Mouse (Mus musculus): Measurements from ENCODE around the gene Myo3b.

Myo3b gene

GRCm38 (mm10) chr2:70379341-70379740 is 340.4 kb downstream of the Myo3b start:
- no peak for DNase-seq

- DNase-seq: no peak
Measured at GRCm38 (mm10) chr2:70379939-70380338, 341.0 kb downstream of the Myo3b start.

DNA sequence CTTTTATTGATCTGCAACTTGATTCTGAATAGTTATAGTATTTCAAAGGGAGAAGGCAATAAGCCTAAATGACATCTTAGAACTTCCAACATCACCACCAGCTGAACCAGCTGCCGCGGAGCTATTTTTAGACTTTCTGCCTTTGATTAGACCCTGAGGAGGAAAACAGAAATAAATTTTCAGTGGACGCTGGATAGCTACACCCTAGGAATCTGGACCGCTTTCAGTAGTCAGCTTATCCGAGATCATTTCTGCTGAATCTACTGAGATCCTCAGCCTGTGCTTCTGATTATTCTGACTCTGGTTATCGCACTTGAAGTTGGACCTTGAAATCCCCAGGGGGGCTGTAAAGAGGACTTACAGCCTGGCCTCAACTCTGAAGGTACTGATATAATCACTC is 349.7 kb downstream of the Myo3b start:
- no peak for DNase-seq

DNA sequence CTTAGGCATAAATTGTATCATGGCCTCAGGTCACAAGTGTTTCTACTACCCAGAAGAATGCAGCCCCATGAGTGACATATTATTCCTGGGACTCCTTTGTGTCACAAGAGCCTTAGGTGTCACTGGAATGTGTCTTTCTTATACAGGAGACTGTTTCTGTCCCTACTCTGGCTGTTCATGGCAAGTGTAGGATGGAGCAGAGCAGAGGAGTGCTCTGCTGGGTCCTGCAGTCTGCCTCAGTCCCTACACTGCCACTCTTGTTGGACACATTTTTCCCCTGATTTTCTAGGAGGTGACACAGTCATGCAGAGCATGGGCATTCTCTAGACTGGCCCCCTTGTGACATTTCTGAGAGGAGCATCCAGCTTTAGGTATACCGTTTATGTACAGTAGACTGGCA is 350.2 kb downstream of the Myo3b start:
- no peak for DNase-seq

DNA sequence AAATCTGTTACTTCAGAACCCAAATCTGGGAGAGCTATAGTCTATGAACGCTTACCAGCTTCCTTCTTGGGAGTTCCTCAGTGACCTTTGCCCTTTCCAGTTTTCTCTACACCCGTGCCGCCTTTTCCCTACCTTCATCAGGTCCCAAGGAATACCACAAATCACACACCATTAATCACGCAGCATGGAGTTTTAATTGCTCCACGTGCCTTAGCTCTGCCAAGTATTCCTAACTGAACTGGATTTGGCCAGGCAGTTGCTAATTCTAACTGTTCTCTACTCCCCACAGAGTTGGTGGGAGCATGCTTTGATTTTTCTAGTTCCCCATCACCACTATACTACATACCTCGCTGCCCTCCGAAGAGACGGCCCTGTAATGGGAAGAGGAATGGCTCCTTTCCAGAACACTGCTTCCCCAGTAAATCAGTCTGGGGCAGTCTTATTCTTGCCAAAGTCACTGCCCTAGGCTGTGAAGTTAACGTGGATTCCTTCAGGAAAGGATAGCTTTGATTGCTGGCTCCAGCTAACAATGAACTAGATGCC is 358.9 kb downstream of the Myo3b start:
- peak; percentile 29 for DNase-seq

- peak; percentile 79 for DNase-seq
Measured at GRCm38 (mm10) chr2:70399441-70400115, 360.7 kb downstream of the Myo3b start.

DNA sequence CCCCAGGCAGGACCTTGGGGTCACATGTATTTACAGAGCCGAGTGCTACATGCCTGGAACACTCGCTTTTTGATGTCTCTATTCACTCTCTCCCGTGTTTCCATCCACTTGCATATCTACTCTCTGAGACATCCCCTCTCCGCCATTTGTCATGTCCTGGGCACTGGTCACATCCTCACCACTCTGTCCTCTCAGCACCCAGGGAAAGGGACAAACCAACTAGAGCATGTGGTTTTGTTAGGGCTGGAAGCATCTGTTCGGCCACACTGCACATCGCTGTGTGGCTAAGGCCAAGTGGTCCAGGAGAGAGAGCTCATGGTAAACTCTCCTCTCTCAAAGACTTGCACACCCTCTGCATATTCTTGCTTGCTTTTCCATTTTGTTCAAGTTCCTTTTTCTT is 361.4 kb downstream of the Myo3b start:
- peak; percentile 64 for DNase-seq

GRCm38 (mm10) chr2:70404301-70404700 is 365.4 kb downstream of the Myo3b start:
- DNase-seq: peak; percentile 41

GRCm38 (mm10) chr2:70406846-70407245 is 367.9 kb downstream of the Myo3b start:
- peak; percentile 16 for DNase-seq

DNA sequence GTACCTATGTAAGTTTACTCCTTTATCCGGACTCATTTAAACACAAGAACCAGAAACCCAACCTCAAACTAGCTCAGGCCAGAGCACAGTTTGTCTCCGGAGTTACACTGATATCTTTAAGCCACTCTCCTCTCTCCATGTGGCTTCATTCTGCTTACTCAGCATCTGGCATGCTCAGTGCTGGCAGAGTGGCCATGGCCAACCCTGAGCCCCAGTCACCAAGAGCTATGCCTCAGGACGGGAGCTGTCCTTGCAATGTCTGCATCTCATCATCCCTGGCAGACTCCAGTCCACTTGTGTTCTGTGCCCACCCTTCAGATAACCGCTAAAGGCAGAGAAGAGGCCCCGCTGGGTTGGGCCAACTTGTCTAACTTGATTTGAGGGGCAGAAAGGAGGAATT is 368.8 kb downstream of the Myo3b start:
- peak; percentile 49 for DNase-seq

- DNase-seq: no peak
Measured at GRCm38 (mm10) chr2:70410298-70410885, 371.5 kb downstream of the Myo3b start.

DNA sequence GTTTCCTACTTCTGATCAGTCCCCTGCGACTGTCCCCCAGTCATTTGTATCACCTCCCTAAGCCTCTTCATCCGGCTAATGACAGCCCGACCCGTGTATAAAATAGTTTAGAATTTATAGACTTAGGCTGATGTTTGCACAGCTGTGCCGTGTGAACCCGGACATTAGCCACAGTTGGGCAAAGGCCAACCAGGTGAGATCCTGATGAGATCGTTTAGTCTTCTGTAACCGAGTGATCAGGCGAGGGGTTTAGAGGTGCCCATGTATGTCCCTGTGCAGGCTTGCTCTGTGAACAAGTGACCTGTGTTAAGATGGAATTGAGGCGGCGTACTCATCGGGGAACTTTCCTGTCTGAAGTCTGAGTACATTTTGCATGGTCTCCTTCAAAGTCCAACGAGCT is 373.4 kb downstream of the Myo3b start:
- peak; percentile 49 for DNase-seq

GRCm38 (mm10) chr2:70414386-70414785 is 375.5 kb downstream of the Myo3b start:
- DNase-seq: no peak

DNA sequence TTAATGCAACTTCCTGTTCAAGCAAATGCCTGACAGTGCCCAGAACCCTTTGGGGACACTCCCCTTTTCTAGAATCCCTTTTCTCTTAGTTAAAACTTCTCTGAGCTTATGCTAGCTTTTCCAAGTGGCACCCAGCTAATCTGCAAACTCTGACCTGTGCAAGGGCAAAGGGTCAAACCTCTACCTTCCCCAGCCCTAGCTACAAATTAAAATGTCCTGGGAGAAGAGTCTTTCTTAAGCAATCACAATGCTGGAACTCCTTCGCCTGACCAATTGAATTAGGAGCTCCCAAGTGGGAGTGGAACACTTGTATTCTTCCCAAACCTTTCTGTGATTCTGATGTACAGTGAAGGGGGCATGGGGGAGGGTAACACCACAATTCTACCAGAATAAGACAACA is 376.6 kb downstream of the Myo3b start:
- DNase-seq: peak; percentile 24

- DNase-seq: no peak
Measured at GRCm38 (mm10) chr2:70419336-70419735, 380.4 kb downstream of the Myo3b start.

- DNase-seq: peak; percentile 67
Measured at GRCm38 (mm10) chr2:70421144-70421874, 382.4 kb downstream of the Myo3b start.

GRCm38 (mm10) chr2:70425611-70426010 is 386.7 kb downstream of the Myo3b start:
- DNase-seq: peak; percentile 46

- DNase-seq: no peak
Measured at GRCm38 (mm10) chr2:70443035-70443434, 404.1 kb downstream of the Myo3b start.

- DNase-seq: no peak
Measured at GRCm38 (mm10) chr2:70444141-70444540, 405.2 kb downstream of the Myo3b start.

- DNase-seq: no peak
Measured at GRCm38 (mm10) chr2:70456205-70456604, 417.3 kb downstream of the Myo3b start.

DNA sequence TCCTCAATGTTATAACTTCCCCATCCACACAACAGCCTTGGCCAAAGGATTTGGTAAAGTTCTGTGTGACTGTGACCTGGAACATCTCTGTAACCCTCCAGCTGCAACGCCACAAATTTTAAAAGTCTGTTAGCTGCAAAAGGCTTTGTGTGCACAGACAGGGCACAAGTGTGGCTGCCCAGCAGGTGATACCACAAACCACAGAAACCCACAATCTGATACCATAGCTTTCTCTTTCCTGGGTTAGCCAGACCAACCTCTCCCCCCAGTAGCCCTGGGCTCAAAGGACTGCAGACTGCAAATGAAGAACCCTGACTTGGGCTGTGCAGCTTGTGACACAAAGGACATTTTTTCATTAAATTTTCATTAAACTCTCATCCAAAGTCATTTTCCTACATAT is 424.7 kb downstream of the Myo3b start:
- DNase-seq: no peak

GRCm38 (mm10) chr2:70471136-70471535 is 432.2 kb downstream of the Myo3b start:
- no peak for DNase-seq

DNA sequence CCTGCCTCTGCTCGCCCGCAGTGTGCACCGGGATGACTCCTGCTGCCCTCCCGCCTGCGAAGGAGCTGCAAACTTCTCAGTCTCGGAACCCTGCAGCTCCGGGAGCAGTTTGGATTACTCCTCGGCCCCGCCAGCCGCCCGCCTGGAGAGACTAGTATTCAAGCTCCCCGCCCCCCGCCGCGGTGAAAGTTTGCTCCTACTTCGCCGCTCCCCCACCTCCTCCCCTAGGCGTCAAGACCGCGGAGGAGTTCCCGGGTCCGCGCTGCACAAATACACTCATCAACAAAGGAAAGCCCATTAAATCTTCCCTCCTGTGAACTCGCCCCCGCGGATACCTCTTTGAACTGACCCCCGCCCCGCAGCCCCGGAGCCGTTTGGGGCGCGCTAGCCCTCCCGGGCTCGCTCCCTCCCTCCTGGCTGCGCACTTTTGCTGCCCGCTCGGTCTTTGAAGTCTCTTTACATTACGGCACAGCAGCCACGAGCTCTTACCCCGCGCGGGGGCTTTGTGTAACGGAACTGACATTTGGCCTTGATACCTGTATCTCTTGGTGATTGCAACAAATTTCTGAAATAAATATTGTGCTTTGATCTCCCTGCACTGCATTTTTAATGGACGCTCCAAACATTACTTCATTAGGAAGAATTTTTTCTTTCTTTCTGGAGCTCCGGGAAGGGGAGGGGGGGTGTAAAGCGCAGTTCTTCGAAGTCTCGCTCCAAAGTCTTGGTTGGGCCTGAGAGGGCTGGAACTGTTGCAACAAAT is 433.1 kb downstream of the Myo3b start:
- no peak for DNase-seq

All from heart, adult 11 months (tissue).